Mouse (Mus musculus) heart, postnatal 14 days (tissue): ENCODE data around the gene Ppp1r12b. TPM values are rescaled to one million over a fixed set of nuclear protein-coding genes. Genes with fewer than 3 reads are reported as not detected.
"Not testable (repeated sequence)": the region's sequence is repeated elsewhere in the genome, so short reads cannot be mapped to it uniquely, and the experiment has no call there.

Experiments
- DNase-seq, 2 experiments: peaks; one replicate each; pipeline ENCODE4 v3.0.0; 2021 to 2022
- intact Hi-C: fragments of 180-260 bp; cut with DNase I; formaldehyde crosslinking; loops from one replicate; pipeline ENCODE4 v1.15.1; 2025
- total RNA-seq, 2 experiments: library from RNA; stranded (reverse); gene quantifications; 2 replicates each; pipeline ENCODE4 v1.2.3; 2021

Ppp1r12b gene
- total RNA-seq, 2 experiments from 2014 or later: 140 to 142 TPM

GRCm38 (mm10) chr1:134858344-134859053 lies 97.2 kb downstream of the Ppp1r12b start:
- intact Hi-C loops: no loop called here
- DNase-seq: peak; percentile 75 to 85

DNA sequence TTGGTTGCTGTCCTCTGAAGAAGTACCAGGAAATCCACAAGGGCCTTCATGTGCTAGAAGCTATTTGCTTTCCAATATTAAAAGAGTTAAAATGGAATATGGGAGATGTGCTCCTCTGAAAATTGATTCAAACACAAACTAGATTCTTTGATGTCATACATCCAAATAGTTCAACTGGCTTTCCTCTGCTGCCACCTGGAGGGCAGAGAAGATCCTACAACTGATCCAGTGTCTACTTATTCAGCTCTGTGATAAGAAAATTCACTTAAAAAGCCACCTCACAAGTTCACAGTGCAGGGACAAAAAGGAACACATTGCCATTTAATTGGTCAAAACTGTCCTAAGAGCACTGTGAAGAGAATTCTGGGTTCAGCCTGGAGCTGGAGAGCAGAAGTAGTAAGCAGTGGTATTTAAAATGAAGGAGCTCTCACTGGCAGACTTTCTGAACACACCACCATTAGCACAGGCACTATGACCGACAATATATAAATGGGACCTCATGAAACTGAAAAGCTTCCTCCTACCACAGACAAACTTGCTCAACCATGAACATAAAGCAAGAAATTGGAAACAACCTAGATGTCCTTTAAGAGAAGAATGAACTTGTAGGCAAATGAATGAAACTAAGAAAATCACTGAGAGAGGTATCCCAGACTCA lies 101.3 kb downstream of the Ppp1r12b start:
- peak; percentile 73 to 81 for DNase-seq
- intact Hi-C loops: loop anchor here (5.0 kb wide), 2 partner anchors 127 to 217 kb away; no protein-coding TSS in a partner anchor

- intact Hi-C loops: loop anchor here (5.0 kb wide), 2 partner anchors 125 to 215 kb away; no protein-coding TSS in a partner anchor
Observed at GRCm38 (mm10) chr1:134852797-134853196, 102.9 kb downstream of the Ppp1r12b start.

GRCm38 (mm10) chr1:134851211-134851610 lies 104.5 kb downstream of the Ppp1r12b start:
- intact Hi-C loops: loop anchor here (5.0 kb wide), 2 partner anchors 124 to 214 kb away; no protein-coding TSS in a partner anchor

More at GRCm38 (mm10) chr1:134852797-134853196, 102.9 kb downstream of the Ppp1r12b start:
- DNase-seq: no peak

DNA sequence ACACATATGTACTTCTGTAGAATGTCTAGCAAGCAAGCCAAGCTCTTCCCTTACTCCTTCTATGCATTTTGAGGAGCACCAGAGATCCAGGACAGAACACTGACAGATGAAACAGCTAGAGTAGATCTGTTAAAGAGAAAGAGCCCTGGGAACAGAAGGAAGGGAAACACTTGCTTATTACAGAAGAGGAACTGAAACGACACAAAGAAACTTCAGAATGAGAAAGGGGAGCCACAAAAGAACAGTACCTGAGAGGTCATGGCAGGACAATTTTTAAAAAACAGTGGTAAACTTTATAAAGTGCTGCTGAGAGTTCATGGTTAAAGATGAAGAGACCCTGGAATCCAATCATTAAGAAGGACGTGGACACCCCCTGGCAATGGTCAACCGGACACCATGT lies 105.4 kb downstream of the Ppp1r12b start:
- DNase-seq: no peak
- intact Hi-C loops: loop anchor here (5.0 kb wide), 2 partner anchors 123 to 213 kb away; no protein-coding TSS in a partner anchor

More at GRCm38 (mm10) chr1:134851211-134851610, 104.5 kb downstream of the Ppp1r12b start:
- no peak for DNase-seq

DNA sequence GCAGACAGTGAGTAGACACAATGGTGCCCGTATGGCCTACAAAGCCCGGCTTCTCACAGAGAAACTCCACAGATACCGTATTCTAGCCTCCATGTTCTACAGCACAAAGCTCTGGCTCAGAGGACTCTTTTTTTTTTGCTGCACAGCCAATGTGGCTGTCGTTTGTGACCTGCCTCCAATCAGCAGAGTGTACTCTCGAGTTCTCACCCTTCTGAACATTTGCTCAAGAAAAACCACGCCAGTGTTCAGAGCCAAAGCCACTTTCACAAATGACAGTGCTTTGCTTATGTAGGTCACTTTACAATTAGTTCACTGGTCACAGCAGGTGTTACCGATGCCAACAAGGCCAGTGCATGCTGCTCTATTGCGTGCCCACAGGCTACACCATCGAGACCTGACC lies 107.9 kb downstream of the Ppp1r12b start:
- intact Hi-C loops: no loop called here
- no peak for DNase-seq

GRCm38 (mm10) chr1:134846295-134846988 lies 109.3 kb downstream of the Ppp1r12b start:
- DNase-seq: peak; percentile 56 to 65
- intact Hi-C loops: no loop called here

DNA sequence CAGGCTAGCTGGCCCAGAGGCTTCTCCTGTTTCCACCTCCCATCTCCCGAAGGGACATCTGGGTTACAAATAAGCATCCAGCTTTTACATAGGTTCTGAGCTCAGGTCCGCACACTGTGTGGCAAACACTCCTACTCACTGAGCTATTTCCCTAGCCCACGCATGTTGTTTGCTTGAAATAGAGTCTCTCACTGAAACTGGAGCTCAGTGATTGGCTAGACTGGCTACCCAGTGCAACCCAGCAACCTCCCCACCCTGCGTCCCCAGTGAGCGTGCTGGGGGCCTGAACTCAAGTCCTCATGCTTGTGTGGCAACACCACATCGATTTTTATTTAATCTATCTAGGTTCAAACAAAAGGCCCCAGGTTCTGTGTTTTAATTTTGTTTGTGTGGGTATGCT lies 112.4 kb downstream of the Ppp1r12b start:
- no peak for DNase-seq
- intact Hi-C loops: no loop called here

GRCm38 (mm10) chr1:134836909-134837480 lies 118.7 kb downstream of the Ppp1r12b start:
- DNase-seq: no peak
- intact Hi-C loops: no loop called here

DNA sequence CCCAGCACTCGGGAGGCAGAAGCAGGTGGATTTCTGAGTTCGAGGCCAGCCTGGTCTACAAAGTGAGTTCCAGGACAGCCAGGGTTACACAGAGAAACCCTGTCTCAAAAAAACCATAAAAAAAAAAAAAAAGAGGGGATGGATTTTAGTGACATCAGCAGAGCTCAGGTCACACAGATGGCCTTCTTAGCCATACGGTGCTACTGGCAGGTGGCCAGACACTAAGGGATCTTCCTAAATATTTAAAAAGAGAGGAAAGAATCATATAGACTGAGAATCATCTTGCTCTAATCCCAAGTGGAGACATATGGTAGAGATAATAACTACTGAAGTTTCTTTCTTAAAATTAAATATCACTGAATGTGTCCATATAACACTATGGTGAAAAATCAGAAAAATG lies 124.9 kb downstream of the Ppp1r12b start:
- intact Hi-C loops: loop anchor here (5.0 kb wide), 1 partner anchor 194 kb away; no protein-coding TSS in a partner anchor
- not testable (repeated sequence) for DNase-seq

GRCm38 (mm10) chr1:134829635-134830034 lies 126.1 kb downstream of the Ppp1r12b start:
- intact Hi-C loops: loop anchor here (5.0 kb wide), 2 partner anchors 102 to 192 kb away; no protein-coding TSS in a partner anchor
- DNase-seq: peak in 1 of 2 experiments; percentile 20

- intact Hi-C loops: loop anchor here (5.0 kb wide), 1 partner anchor 98 kb away; no protein-coding TSS in a partner anchor
- no peak for DNase-seq
Observed at GRCm38 (mm10) chr1:134824896-134825295, 130.8 kb downstream of the Ppp1r12b start.

- no peak for DNase-seq
- intact Hi-C loops: no loop called here
Observed at GRCm38 (mm10) chr1:134823842-134824241, 131.9 kb downstream of the Ppp1r12b start.

GRCm38 (mm10) chr1:134823323-134823722 lies 132.4 kb downstream of the Ppp1r12b start:
- intact Hi-C loops: no loop called here
- peak; percentile 24 to 27 for DNase-seq

- intact Hi-C loops: no loop called here
- DNase-seq: no peak
Observed at GRCm38 (mm10) chr1:134820882-134821281, 134.9 kb downstream of the Ppp1r12b start.

DNA sequence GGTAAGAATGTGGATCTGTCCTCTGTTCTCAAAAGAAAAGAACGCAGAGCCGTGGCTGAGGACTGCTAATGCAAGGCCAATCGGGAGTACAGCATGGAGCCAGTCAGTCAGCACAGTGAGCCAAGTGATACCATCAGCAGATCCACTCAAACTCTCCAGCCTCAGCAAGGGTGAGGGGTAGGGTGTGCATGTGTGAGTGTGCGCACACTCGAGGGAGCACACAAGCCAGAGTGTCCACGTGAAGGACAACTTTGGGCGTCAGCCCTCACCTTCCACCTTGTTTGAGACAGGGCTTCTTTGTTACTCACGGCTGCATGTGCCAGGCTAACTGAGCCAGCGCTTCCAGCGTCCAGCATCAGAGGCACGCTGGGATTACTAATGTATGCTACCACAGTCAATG lies 136.5 kb downstream of the Ppp1r12b start:
- intact Hi-C loops: no loop called here

DNA sequence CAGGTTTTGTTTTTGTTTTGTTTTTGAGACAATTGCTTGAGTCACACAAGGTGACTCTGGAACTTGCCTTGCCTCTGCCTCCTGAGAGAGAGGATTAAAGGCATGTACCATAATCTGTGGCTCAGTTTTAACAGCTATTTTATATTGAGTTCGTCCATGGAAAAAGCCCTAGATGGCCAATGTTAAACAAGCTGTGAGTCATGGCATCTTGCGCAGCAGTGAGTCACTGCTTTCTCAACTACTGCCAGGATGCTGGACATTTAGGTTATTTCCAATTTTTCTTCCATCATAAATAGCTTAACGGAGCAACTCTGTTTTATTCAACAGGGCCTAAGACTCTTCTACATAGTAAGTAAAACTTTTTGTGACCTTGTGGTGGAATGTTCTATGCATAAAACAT lies 137.0 kb downstream of the Ppp1r12b start:
- intact Hi-C loops: no loop called here
- DNase-seq: no peak

More for the DNA sequence above, 136.5 kb downstream of the Ppp1r12b start:
- no peak for DNase-seq

GRCm38 (mm10) chr1:134817916-134818595 lies 137.7 kb downstream of the Ppp1r12b start:
- intact Hi-C loops: no loop called here
- DNase-seq: no peak

- intact Hi-C loops: no loop called here
- DNase-seq: no peak
Observed at GRCm38 (mm10) chr1:134817120-134817519, 138.6 kb downstream of the Ppp1r12b start.

DNA sequence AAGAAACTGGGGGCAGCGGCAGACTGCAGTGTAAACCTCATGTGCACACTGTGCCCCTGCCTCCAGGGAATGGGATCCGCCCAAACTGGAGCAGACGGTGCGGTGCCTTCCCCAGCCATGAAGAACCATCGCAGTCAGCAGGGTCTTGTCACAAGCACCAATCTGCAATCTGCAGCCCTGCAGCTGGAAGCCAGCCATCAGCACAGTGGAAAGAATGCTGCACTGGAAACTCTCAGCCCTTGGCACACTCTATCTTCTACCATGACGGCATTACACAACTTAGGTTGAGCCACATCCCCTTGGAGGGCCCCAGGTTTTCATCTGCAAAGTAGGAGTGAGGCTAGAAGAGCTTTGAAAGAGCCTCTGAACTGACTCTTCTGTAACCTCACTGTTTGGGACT lies 139.1 kb downstream of the Ppp1r12b start:
- peak; percentile 70 to 71 for DNase-seq
- intact Hi-C loops: no loop called here
